Mouse (Mus musculus): ENCODE measurements at regions not wholly inside any gene's neighbourhood (a gene's known extent, or its start where the extent isn't known, plus 50 kb on each side); places are given as distances from the start of the nearest gene placed in this dataset.

- no peaks in the 10 kb centered on the region for H3K9me3 ChIP-seq (ENCODE audit: control insufficient read depth, low read length)
- H3K27me3 ChIP-seq (ENCODE audit: control insufficient read depth, insufficient read depth, low read length), result no peaks in the 10 kb centered on the region
- H3K4me1 ChIP-seq (replicated peaks; ENCODE audit: control insufficient read depth, insufficient read depth, low read length), result no peaks in the 10 kb centered on the region
- no peaks in the 10 kb centered on the region for H3K36me3 ChIP-seq (ENCODE audit: control insufficient read depth, insufficient read depth, low read length)
- DNase-seq (ENCODE audit: low spot score), result no peak
- no peak overlapping the region for H3K9ac ChIP-seq (ENCODE audit: low read depth, low read length)
- 90% methylated on average over 3 of the region's 3 CpGs for WGBS
- ATAC-seq (ENCODE audit: low FRiP score), result no peak
- no peak overlapping the region for H3K27ac ChIP-seq (ENCODE audit: low read depth, low read length)
- H3K4me2 ChIP-seq (replicated peaks; ENCODE audit: low read depth, low read length), result no peak overlapping the region
- no peak overlapping the region for H3K4me3 ChIP-seq (ENCODE audit: low read depth, low read length)
These were observed 70.0 kb downstream of the 1190002N15Rik start for GRCm38 (mm10) chr9:94467846-94468245.

DNA sequence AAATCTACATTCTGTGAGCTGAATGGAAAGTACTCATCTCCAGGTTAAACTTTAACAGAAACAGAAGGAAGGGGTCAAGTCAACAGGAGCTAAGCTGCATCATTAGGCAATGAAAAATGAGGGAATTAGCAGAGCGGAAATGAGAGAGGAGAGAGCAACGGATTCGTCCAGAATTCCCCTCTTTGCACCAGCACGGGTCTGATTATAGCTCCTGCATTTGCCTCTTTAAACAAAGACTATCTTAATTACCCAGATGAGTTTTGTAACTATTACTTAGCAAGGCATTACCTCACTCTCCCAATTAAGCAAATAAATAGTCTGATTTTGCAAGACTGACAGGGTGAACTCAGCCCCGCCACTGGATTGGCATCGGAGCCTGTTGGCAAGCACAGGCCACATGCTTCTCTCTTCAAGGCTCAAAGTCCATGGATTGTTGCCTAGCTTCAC is 81.8 kb downstream of the 1190002N15Rik start:
- no peaks in the 10 kb centered on the region for H3K9me3 ChIP-seq (ENCODE audit: control insufficient read depth, low read length)
- no peak overlapping the region for H3K4me2 ChIP-seq (replicated peaks; ENCODE audit: low read depth, low read length)
- H3K4me1 ChIP-seq (replicated peaks; ENCODE audit: control insufficient read depth, insufficient read depth, low read length), result no peaks in the 10 kb centered on the region
- no peak overlapping the region for H3K4me3 ChIP-seq (ENCODE audit: low read depth, low read length)
- ATAC-seq (ENCODE audit: low FRiP score), result no peak
- no peaks in the 10 kb centered on the region for H3K27me3 ChIP-seq (ENCODE audit: control insufficient read depth, insufficient read depth, low read length)
- no peak overlapping the region for H3K27ac ChIP-seq (ENCODE audit: low read depth, low read length)
- H3K36me3 ChIP-seq (ENCODE audit: control insufficient read depth, insufficient read depth, low read length), result no peaks in the 10 kb centered on the region
- no peak overlapping the region for H3K9ac ChIP-seq (ENCODE audit: low read depth, low read length)
- 59% methylated on average over 6 of the region's 6 CpGs for WGBS
- no peak for DNase-seq (ENCODE audit: low spot score)

GRCm38 (mm10) chr9:94455466-94455865 is 82.4 kb downstream of the 1190002N15Rik start:
- no peaks in the 10 kb centered on the region for H3K27me3 ChIP-seq (ENCODE audit: control insufficient read depth, insufficient read depth, low read length)
- H3K27ac ChIP-seq (ENCODE audit: low read depth, low read length), result no peak overlapping the region
- ATAC-seq (ENCODE audit: low FRiP score) (no peak), DNase-seq (ENCODE audit: low spot score) (no peak)
- no peaks in the 10 kb centered on the region for H3K36me3 ChIP-seq (ENCODE audit: control insufficient read depth, insufficient read depth, low read length)
- no peak overlapping the region for H3K4me3 ChIP-seq (ENCODE audit: low read depth, low read length)
- 72% methylated on average over 7 of the region's 7 CpGs for WGBS
- no peak overlapping the region for H3K4me2 ChIP-seq (replicated peaks; ENCODE audit: low read depth, low read length)
- H3K9ac ChIP-seq (ENCODE audit: low read depth, low read length), result no peak overlapping the region
- H3K4me1 ChIP-seq (replicated peaks; ENCODE audit: control insufficient read depth, insufficient read depth, low read length), result no peaks in the 10 kb centered on the region
- no peaks in the 10 kb centered on the region for H3K9me3 ChIP-seq (ENCODE audit: control insufficient read depth, low read length)

GRCm38 (mm10) chr9:94449911-94450310 is 88.0 kb downstream of the 1190002N15Rik start:
- H3K9ac ChIP-seq (ENCODE audit: low read depth, low read length), result no peak overlapping the region
- DNase-seq (ENCODE audit: low spot score) (no peak), ATAC-seq (ENCODE audit: low FRiP score) (no peak)
- no peaks in the 10 kb centered on the region for H3K27me3 ChIP-seq (ENCODE audit: control insufficient read depth, insufficient read depth, low read length)
- H3K27ac ChIP-seq (ENCODE audit: low read depth, low read length), result no peak overlapping the region
- WGBS, result 78% methylated on average over 8 of the region's 8 CpGs
- no peaks in the 10 kb centered on the region for H3K36me3 ChIP-seq (ENCODE audit: control insufficient read depth, insufficient read depth, low read length)
- H3K4me1 ChIP-seq (replicated peaks; ENCODE audit: control insufficient read depth, insufficient read depth, low read length), result no peaks in the 10 kb centered on the region
- H3K4me3 ChIP-seq (ENCODE audit: low read depth, low read length), result no peak overlapping the region
- H3K9me3 ChIP-seq (ENCODE audit: control insufficient read depth, low read length), result no peaks in the 10 kb centered on the region
- H3K4me2 ChIP-seq (replicated peaks; ENCODE audit: low read depth, low read length), result no peak overlapping the region

DNA sequence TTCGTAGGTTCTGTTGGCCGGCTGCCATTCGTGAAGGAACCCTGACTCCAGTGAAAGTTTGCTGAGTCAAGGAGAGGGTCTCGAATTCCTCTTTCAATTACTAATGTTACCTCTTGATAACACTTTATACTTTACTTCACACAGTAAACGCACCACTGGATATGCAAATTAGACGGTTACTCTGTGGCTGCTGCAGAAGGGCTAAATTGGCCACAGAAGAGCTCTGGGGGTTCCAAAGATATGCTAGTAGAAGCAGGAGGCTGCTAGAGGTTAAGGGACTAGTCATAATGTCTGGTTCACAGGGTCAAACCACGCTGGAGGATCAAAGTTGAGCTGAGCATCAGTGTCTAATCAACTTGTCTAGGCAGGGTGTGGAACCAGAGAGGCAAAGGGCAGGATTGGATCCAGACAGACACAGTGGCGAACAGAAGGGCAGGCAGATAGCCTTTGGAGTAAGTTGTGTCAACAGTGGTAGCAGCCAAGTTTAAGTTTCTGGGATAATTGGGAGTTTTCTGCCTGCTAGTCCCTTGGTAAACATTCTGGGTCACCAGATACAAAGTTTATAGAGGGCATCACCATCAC is 91.6 kb downstream of the 1190002N15Rik start:
- Histone ChIP-seq H3K4me2 (replicated peaks; ENCODE audit: low read depth, low read length) (no peak overlapping the region), H3K4me1 (replicated peaks; ENCODE audit: control insufficient read depth, insufficient read depth, low read length) (no peaks in the 10 kb centered on the region), H3K9me3 (ENCODE audit: control insufficient read depth, low read length) (no peaks in the 10 kb centered on the region), H3K27ac (ENCODE audit: low read depth, low read length) (no peak overlapping the region), H3K9ac (ENCODE audit: low read depth, low read length) (no peak overlapping the region), H3K36me3 (ENCODE audit: control insufficient read depth, insufficient read depth, low read length) (no peaks in the 10 kb centered on the region), H3K27me3 (ENCODE audit: control insufficient read depth, insufficient read depth, low read length) (no peaks in the 10 kb centered on the region), H3K4me3 (ENCODE audit: low read depth, low read length) (no peak overlapping the region)
- 74% methylated on average over 8 of the region's 8 CpGs for WGBS
- DNase-seq (ENCODE audit: low spot score), result no peak
- ATAC-seq (ENCODE audit: low FRiP score), result no peak

GRCm38 (mm10) chr9:94444140-94444789 is 93.6 kb downstream of the 1190002N15Rik start:
- Histone ChIP-seq H3K4me1 (replicated peaks; ENCODE audit: control insufficient read depth, insufficient read depth, low read length) (no peaks in the 10 kb centered on the region), H3K9ac (ENCODE audit: low read depth, low read length) (no peak overlapping the region), H3K36me3 (ENCODE audit: control insufficient read depth, insufficient read depth, low read length) (no peaks in the 10 kb centered on the region), H3K4me2 (replicated peaks; ENCODE audit: low read depth, low read length) (no peak overlapping the region), H3K27me3 (ENCODE audit: control insufficient read depth, insufficient read depth, low read length) (no peaks in the 10 kb centered on the region), H3K9me3 (ENCODE audit: control insufficient read depth, low read length) (no peaks in the 10 kb centered on the region), H3K4me3 (ENCODE audit: low read depth, low read length) (no peak overlapping the region), H3K27ac (ENCODE audit: low read depth, low read length) (no peak overlapping the region)
- 73% methylated on average over 5 of the region's 5 CpGs for WGBS
- ATAC-seq (ENCODE audit: low FRiP score) (no peak), DNase-seq (ENCODE audit: low spot score) (no peak)

- Histone ChIP-seq H3K4me3 (ENCODE audit: low read depth, low read length) (no peak overlapping the region), H3K9ac (ENCODE audit: low read depth, low read length) (no peak overlapping the region), H3K4me2 (replicated peaks; ENCODE audit: low read depth, low read length) (no peak overlapping the region), H3K36me3 (ENCODE audit: control insufficient read depth, insufficient read depth, low read length) (no peaks in the 10 kb centered on the region), H3K27me3 (ENCODE audit: control insufficient read depth, insufficient read depth, low read length) (no peaks in the 10 kb centered on the region), H3K9me3 (ENCODE audit: control insufficient read depth, low read length) (no peaks in the 10 kb centered on the region), H3K4me1 (replicated peaks; ENCODE audit: control insufficient read depth, insufficient read depth, low read length) (no peaks in the 10 kb centered on the region), H3K27ac (ENCODE audit: low read depth, low read length) (no peak overlapping the region)
- WGBS, result 90% methylated on average over 4 of the region's 4 CpGs
- no peak for DNase-seq (ENCODE audit: low spot score)
- no peak for ATAC-seq (ENCODE audit: low FRiP score)
These were observed 96.5 kb downstream of the 1190002N15Rik start for GRCm38 (mm10) chr9:94441393-94441792.

DNA sequence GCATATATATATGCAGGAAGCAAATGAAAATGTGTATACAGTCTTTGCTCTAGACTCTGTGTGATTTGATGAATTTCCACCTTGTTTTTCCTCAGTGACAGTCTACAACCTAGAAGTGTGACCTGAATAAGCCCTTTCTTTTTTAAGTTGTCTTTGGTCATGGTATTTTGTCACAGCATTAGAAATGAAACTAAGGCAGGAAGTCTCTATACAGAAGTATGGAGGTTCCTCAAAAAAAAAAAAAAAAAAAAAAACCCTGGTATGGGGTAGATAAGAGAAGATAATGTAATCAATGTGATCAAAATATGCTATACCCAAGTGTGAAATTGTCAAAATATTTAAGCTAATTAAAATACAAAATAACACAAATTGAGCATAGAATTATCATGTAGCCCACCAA is 104.4 kb downstream of the 1190002N15Rik start:
- Histone ChIP-seq H3K4me3 (ENCODE audit: low read depth, low read length) (no peak overlapping the region), H3K4me2 (replicated peaks; ENCODE audit: low read depth, low read length) (no peak overlapping the region), H3K27me3 (ENCODE audit: control insufficient read depth, insufficient read depth, low read length) (no peaks in the 10 kb centered on the region), H3K9ac (ENCODE audit: low read depth, low read length) (no peak overlapping the region), H3K9me3 (ENCODE audit: control insufficient read depth, low read length) (no peaks in the 10 kb centered on the region), H3K36me3 (ENCODE audit: control insufficient read depth, insufficient read depth, low read length) (no peaks in the 10 kb centered on the region), H3K4me1 (replicated peaks; ENCODE audit: control insufficient read depth, insufficient read depth, low read length) (no peaks in the 10 kb centered on the region), H3K27ac (ENCODE audit: low read depth, low read length) (no peak overlapping the region)
- no peak for DNase-seq (ENCODE audit: low spot score)
- ATAC-seq (ENCODE audit: low FRiP score), result no peak

- Histone ChIP-seq H3K9ac (ENCODE audit: low read depth, low read length) (no peak overlapping the region), H3K4me2 (replicated peaks; ENCODE audit: low read depth, low read length) (no peak overlapping the region), H3K36me3 (ENCODE audit: control insufficient read depth, insufficient read depth, low read length) (no peaks in the 10 kb centered on the region), H3K27ac (ENCODE audit: low read depth, low read length) (no peak overlapping the region), H3K4me1 (replicated peaks; ENCODE audit: control insufficient read depth, insufficient read depth, low read length) (no peaks in the 10 kb centered on the region), H3K27me3 (ENCODE audit: control insufficient read depth, insufficient read depth, low read length) (no peaks in the 10 kb centered on the region), H3K9me3 (ENCODE audit: control insufficient read depth, low read length) (no peaks in the 10 kb centered on the region), H3K4me3 (ENCODE audit: low read depth, low read length) (no peak overlapping the region)
- no peak for ATAC-seq (ENCODE audit: low FRiP score)
- WGBS, result 95% methylated on average over 3 of the region's 3 CpGs
- no peak for DNase-seq (ENCODE audit: low spot score)
These were observed 105.6 kb downstream of the 1190002N15Rik start for GRCm38 (mm10) chr9:94432144-94432747.
